Mouse (Mus musculus) megakaryocyte, embryonic 14.5 days (primary cell): ENCODE results near the gene Dach1. TPM values are rescaled to one million over a fixed set of nuclear protein-coding genes. Genes with fewer than 3 reads are reported as not detected.

Experiments used
- H3K27me3 ChIP-seq: replicated peaks from 2 replicates; pipeline ENCODE3; 2012; ENCODE audit warnings: inconsistent platforms
- H3K36me3 ChIP-seq: replicated peaks from 2 replicates; pipeline ENCODE3; 2012; ENCODE audit warnings: low read length, inconsistent platforms, mixed read lengths
- H3K4me1 ChIP-seq: 2 replicates; pipeline ENCODE4 v1.6.1; 2012; ENCODE audit warnings: inconsistent platforms
- H3K4me3 ChIP-seq: replicated peaks from 2 replicates; pipeline ENCODE3; 2012; ENCODE audit warnings: moderate library complexity, mild to moderate bottlenecking, inconsistent platforms
- H3K9me3 ChIP-seq: 2 replicates; pipeline ENCODE4 v1.6.1; 2012; ENCODE audit warnings: inconsistent platforms
- FLI1 ChIP-seq: IDR thresholded peaks from 2 replicates; pipeline ENCODE4 v1.6.1; 2012; ENCODE audit warnings: low read length, inconsistent platforms, mixed read lengths
- GATA1 ChIP-seq: IDR thresholded peaks from 3 replicates; pipeline ENCODE4 v1.6.1; 2012; ENCODE audit warnings: mixed read lengths, low read length, inconsistent platforms, borderline replicate concordance
- polyA plus RNA-seq: library from polyadenylated mRNA; stranded (reverse); fragments of >175 nt; gene quantifications from 2 replicates; pipeline ENCODE4 v1.2.3, GENCODE M21; 2012; ENCODE audit warnings: low replicate concordance; ENCODE audit not compliant: insufficient read depth

Gene Dach1
- polyA plus RNA-seq, 1 experiment: 0.49 TPM

- Histone ChIP-seq H3K4me3 (no peak overlapping the region), H3K4me1 (peaks cover 4% of the 10 kb centered on the region; the same call in 1 of the 2 replicates), H3K27me3 (no peaks in the 10 kb centered on the region), H3K36me3 (no peaks in the 10 kb centered on the region), H3K9me3 (no peaks in the 10 kb centered on the region)
- no peak for TF ChIP-seq GATA1
- no peak for TF ChIP-seq FLI1
Measured at GRCm38 (mm10) chr14:98046960-98047359, 122.6 kb downstream of the Dach1 start.

- H3K36me3 ChIP-seq: no peaks in the 10 kb centered on the region
- H3K4me3 ChIP-seq: no peak overlapping the region
- no peaks in the 10 kb centered on the region for H3K9me3 ChIP-seq
- TF ChIP-seq GATA1 (no peak), FLI1 (no peak)
- H3K27me3 ChIP-seq: no peaks in the 10 kb centered on the region
- peaks cover 1% of the 10 kb centered on the region; the same call in 1 of the 2 replicates for H3K4me1 ChIP-seq
Measured at GRCm38 (mm10) chr14:98038524-98038923, 131.0 kb downstream of the Dach1 start.

DNA sequence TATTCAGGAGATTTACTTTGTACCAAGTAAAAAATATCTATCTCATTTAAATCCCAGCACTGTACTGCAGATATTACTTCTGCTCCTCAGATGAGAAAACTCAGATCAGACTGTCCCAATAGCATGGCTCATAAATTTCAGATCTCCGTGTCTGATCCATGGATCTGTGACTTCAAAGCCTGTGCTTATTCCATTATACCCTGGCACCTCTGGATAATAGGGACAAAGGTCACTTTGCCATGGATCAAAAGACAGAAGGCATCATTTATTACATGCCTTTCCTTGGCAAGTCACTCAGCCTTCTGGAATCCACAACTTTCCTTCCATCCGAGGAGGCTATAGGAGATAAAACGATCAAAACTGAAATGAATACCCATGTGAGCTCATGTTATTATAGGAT lies 132.4 kb downstream of the Dach1 start:
- Histone ChIP-seq H3K9me3 (no peaks in the 10 kb centered on the region), H3K4me1 (peaks cover 3% of the 10 kb centered on the region; the same call in 1 of the 2 replicates)
- TF ChIP-seq GATA1: no peak
- no peak for TF ChIP-seq FLI1

DNA sequence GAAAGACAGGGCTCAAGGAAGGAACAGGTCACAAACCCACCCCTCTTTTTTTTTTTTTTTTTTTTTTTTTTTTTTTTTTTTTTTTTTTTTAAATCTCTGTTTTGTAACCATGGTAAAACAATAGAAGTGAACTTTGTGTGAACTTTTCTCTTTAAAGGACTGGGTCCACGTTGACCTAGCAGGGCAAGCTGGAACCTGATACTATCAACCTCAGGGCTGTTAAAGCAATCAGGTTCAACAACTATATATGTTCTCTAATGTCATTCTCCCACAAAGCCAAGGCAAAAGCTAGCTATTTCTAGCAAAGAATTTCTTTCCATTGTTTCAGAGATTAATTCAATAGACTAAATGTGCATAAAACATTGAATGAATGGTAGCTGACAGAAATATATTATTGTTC lies 134.3 kb downstream of the Dach1 start:
- H3K9me3 ChIP-seq: no peaks in the 10 kb centered on the region
- peaks cover 3% of the 10 kb centered on the region; the same call in 1 of the 2 replicates for H3K4me1 ChIP-seq
- H3K27me3 ChIP-seq: no peaks in the 10 kb centered on the region
- H3K4me3 ChIP-seq: no peak overlapping the region
- H3K36me3 ChIP-seq: no peaks in the 10 kb centered on the region
- TF ChIP-seq GATA1: no peak
- no peak for TF ChIP-seq FLI1

More for the DNA sequence above, 132.4 kb downstream of the Dach1 start:
- Histone ChIP-seq H3K36me3 (no peaks in the 10 kb centered on the region), H3K27me3 (no peaks in the 10 kb centered on the region), H3K4me3 (no peak overlapping the region)

- no peaks in the 10 kb centered on the region for H3K4me1 ChIP-seq
- TF ChIP-seq FLI1: no peak
- no peak for TF ChIP-seq GATA1
- no peaks in the 10 kb centered on the region for H3K27me3 ChIP-seq
- no peaks in the 10 kb centered on the region for H3K9me3 ChIP-seq
- H3K36me3 ChIP-seq: no peaks in the 10 kb centered on the region
- no peak overlapping the region for H3K4me3 ChIP-seq
Measured at GRCm38 (mm10) chr14:98023540-98023939, 146.0 kb downstream of the Dach1 start.

- Histone ChIP-seq H3K4me1 (no peaks in the 10 kb centered on the region), H3K27me3 (no peaks in the 10 kb centered on the region), H3K36me3 (no peaks in the 10 kb centered on the region), H3K4me3 (no peak overlapping the region), H3K9me3 (no peaks in the 10 kb centered on the region)
- TF ChIP-seq GATA1 (no peak), FLI1 (no peak)
Measured at GRCm38 (mm10) chr14:98014053-98014452, 155.5 kb downstream of the Dach1 start.

DNA sequence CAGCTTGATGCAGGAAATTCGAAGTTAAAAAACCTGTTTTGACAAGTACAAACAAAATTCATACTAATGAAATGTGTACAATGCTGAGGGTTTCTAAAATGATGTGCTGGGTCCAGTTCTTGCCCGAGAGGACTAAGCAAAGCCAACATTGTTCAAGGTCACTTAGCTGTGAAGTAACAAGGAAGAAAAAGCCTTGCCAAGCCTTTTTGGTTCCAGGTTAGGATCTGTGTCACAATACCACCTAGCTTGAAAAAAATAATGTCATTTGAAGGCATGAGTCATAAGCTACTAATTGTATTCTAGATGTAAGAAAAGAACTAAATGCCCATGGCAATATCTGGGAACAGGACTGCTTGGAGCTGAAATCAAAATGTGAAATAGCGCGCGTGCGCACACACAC lies 161.1 kb downstream of the Dach1 start:
- Histone ChIP-seq H3K4me3 (no peak overlapping the region), H3K9me3 (no peaks in the 10 kb centered on the region), H3K27me3 (no peaks in the 10 kb centered on the region), H3K4me1 (no peaks in the 10 kb centered on the region), H3K36me3 (no peaks in the 10 kb centered on the region)
- TF ChIP-seq FLI1 (no peak), GATA1 (no peak)

- H3K4me1 ChIP-seq: no peaks in the 10 kb centered on the region
- H3K36me3 ChIP-seq: no peaks in the 10 kb centered on the region
- no peak overlapping the region for H3K4me3 ChIP-seq
- no peaks in the 10 kb centered on the region for H3K27me3 ChIP-seq
- TF ChIP-seq FLI1 (no peak), GATA1 (no peak)
- no peaks in the 10 kb centered on the region for H3K9me3 ChIP-seq
Measured at GRCm38 (mm10) chr14:98002021-98002680, 167.4 kb downstream of the Dach1 start.

GRCm38 (mm10) chr14:97998584-97998983 lies 171.0 kb downstream of the Dach1 start:
- H3K4me3 ChIP-seq: no peak overlapping the region
- H3K4me1 ChIP-seq: no peaks in the 10 kb centered on the region
- no peaks in the 10 kb centered on the region for H3K9me3 ChIP-seq
- no peaks in the 10 kb centered on the region for H3K36me3 ChIP-seq
- H3K27me3 ChIP-seq: no peaks in the 10 kb centered on the region
- TF ChIP-seq GATA1: no peak
- no peak for TF ChIP-seq FLI1

DNA sequence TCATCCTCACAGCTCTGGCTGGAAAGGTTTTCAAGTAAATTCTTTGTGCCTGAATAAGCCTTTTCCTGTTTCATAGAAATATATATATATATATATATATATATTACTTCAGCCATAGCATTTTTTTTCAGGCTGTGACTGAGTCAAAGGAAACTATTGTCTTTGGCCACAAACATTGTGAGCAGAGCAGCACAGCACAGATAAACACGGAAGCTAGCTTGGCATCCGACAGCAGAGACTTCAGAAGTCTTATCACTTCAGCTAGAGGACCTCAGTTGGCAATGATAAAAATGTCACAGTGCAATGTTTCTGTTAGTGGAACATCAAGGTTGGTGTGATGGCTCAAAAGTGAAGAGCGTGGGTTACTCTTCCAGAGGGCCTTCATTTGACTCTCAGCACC lies 186.3 kb downstream of the Dach1 start:
- TF ChIP-seq FLI1: no peak
- Histone ChIP-seq H3K27me3 (no peaks in the 10 kb centered on the region), H3K4me1 (peaks cover 4% of the 10 kb centered on the region), H3K36me3 (no peaks in the 10 kb centered on the region), H3K9me3 (no peaks in the 10 kb centered on the region), H3K4me3 (no peak overlapping the region)
